Mouse (Mus musculus) CH12.LX (cell line): ENCODE data around the gene Man2a1. TPM values are rescaled to one million over a fixed set of nuclear protein-coding genes. Genes with fewer than 3 reads are reported as not detected.

Experiments
- DNase-seq: peaks from one replicate; pipeline ENCODE4 v3.0.0-alpha.2; 2013; ENCODE audit errors: extremely low read depth
- H3K27ac ChIP-seq: 2 replicates; pipeline ENCODE4 v1.5.1; 2012; ENCODE audit warnings: low read depth, mild to moderate bottlenecking, control low read depth, moderate library complexity; ENCODE audit not compliant: insufficient read depth
- H3K27me3 ChIP-seq: replicated peaks from 2 replicates; pipeline ENCODE3; 2012; ENCODE audit warnings: inconsistent platforms
- H3K36me3 ChIP-seq, 2 experiments: replicated peaks in 1 of 2; 2 replicates each; pipeline versions ENCODE3 to v1.6.1; 2012; ENCODE audit warnings: inconsistent platforms in 1 of 2, low read length in 1 of 2, mild to moderate bottlenecking in 1 of 2, mixed read lengths in 1 of 2, moderate library complexity in 1 of 2; ENCODE audit not compliant: control insufficient read depth in 1 of 2, insufficient read depth in 1 of 2
- H3K4me1 ChIP-seq, 2 experiments: 2 replicates each; pipeline ENCODE4 v1.6.1; 2012; ENCODE audit warnings: inconsistent platforms in 1 of 2, moderate library complexity in 1 of 2; ENCODE audit not compliant: insufficient read depth in 2 of 2, control insufficient read depth in 1 of 2
- H3K4me2 ChIP-seq: 2 replicates; pipeline ENCODE4 v1.6.1; 2012; ENCODE audit warnings: low read depth, mild to moderate bottlenecking, control low read depth; ENCODE audit not compliant: poor library complexity, insufficient read depth, severe bottlenecking
- H3K4me3 ChIP-seq, 3 experiments: fragments of 150-350 bp in 1 of 3; sonication (generic) in 1 of 3; replicated peaks in 1 of 3; 2 replicates each; pipeline versions ENCODE3 to v1.5.1; 2011 to 2012; ENCODE audit warnings: low read depth in 2 of 3, low read length in 2 of 3, mild to moderate bottlenecking in 2 of 3, moderate library complexity in 2 of 3, control low read depth in 1 of 3, improper control_type of control experiment in 1 of 3, inconsistent platforms in 1 of 3, mixed read lengths in 1 of 3; ENCODE audit not compliant: poor library complexity in 1 of 3
- H3K79me2 ChIP-seq: replicated peaks from 2 replicates; pipeline ENCODE4 v1.6.1; 2012; ENCODE audit warnings: mild to moderate bottlenecking, moderate library complexity; ENCODE audit not compliant: control insufficient read depth, poor library complexity, insufficient read depth, severe bottlenecking; ENCODE audit errors: extremely low read depth
- H3K9ac ChIP-seq: 2 replicates; pipeline ENCODE4 v1.6.1; 2012; ENCODE audit warnings: low read depth, mild to moderate bottlenecking, control low read depth, moderate library complexity; ENCODE audit not compliant: insufficient read depth
- H3K9me3 ChIP-seq: replicated peaks from 2 replicates; pipeline ENCODE3; 2012; ENCODE audit warnings: low read length, inconsistent platforms, mixed read lengths
- BHLHE40 ChIP-seq: IDR thresholded peaks from 2 replicates; pipeline ENCODE4 v1.6.1; 2011; ENCODE audit warnings: mild to moderate bottlenecking, low read depth, low read length, improper control_type of control experiment
- CHD1 ChIP-seq: IDR thresholded peaks from 2 replicates; pipeline ENCODE4 v1.6.1; 2012; ENCODE audit warnings: low read depth, low read length, improper control_type of control experiment, inconsistent platforms
- CTCF ChIP-seq, 2 experiments: IDR thresholded peaks in 1 of 2; conservative IDR thresholded peaks in 1 of 2; 2 replicates each; pipeline ENCODE4 v1.5.1; 2011 to 2012; ENCODE audit warnings: low read depth in 2 of 2, low read length in 2 of 2, improper control_type of control experiment in 1 of 2, inconsistent platforms in 1 of 2, mild to moderate bottlenecking in 1 of 2, moderate library complexity in 1 of 2
- ELF1 ChIP-seq: IDR thresholded peaks from 2 replicates; pipeline ENCODE4 v1.6.1; 2014; ENCODE audit warnings: low read depth, mild to moderate bottlenecking, inconsistent platforms, low read length, improper control_type of control experiment
- GABPA ChIP-seq: IDR thresholded peaks from 2 replicates; pipeline ENCODE4 v1.6.1; 2012; ENCODE audit warnings: low read depth, low read length, improper control_type of control experiment, inconsistent platforms; ENCODE audit not compliant: insufficient replicate concordance
- HCFC1 ChIP-seq: IDR thresholded peaks from 2 replicates; pipeline ENCODE4 v1.6.1; 2012; ENCODE audit warnings: low read depth, mild to moderate bottlenecking, inconsistent platforms, low read length, improper control_type of control experiment
- IRF4 ChIP-seq: IDR thresholded peaks from 2 replicates; pipeline ENCODE4 v1.6.1; 2014; ENCODE audit warnings: low read depth, mild to moderate bottlenecking, inconsistent platforms, low read length, improper control_type of control experiment
- JUND ChIP-seq: conservative IDR thresholded peaks from 2 replicates; pipeline ENCODE4 v1.6.1; 2011; ENCODE audit warnings: low read depth, low read length, improper control_type of control experiment
- MEF2A ChIP-seq: IDR thresholded peaks from 2 replicates; pipeline ENCODE4 v1.6.1; 2014; ENCODE audit warnings: low read depth, mild to moderate bottlenecking, inconsistent platforms, low read length, improper control_type of control experiment, borderline replicate concordance
- PAX5 ChIP-seq: IDR thresholded peaks from 2 replicates; pipeline ENCODE4 v1.6.1; 2012; ENCODE audit warnings: low read length, inconsistent platforms, mixed read lengths
- RAD21 ChIP-seq: IDR thresholded peaks from 2 replicates; pipeline ENCODE4 v1.6.1; 2011; ENCODE audit warnings: low read depth, mild to moderate bottlenecking, low read length, improper control_type of control experiment, moderate library complexity
- RCOR1 ChIP-seq: conservative IDR thresholded peaks from 2 replicates; pipeline ENCODE4 v1.6.1; 2012; ENCODE audit warnings: low read depth, mild to moderate bottlenecking, inconsistent platforms, low read length, improper control_type of control experiment
- TCF12 ChIP-seq: IDR thresholded peaks from 2 replicates; pipeline ENCODE4 v1.6.1; 2014; ENCODE audit warnings: low read depth, mild to moderate bottlenecking, inconsistent platforms, low read length, improper control_type of control experiment
- USF1 ChIP-seq: IDR thresholded peaks from 2 replicates; pipeline ENCODE4 v1.6.1; 2014; ENCODE audit warnings: low read depth, mild to moderate bottlenecking, inconsistent platforms, low read length, improper control_type of control experiment
- USF2 ChIP-seq: conservative IDR thresholded peaks from 2 replicates; pipeline ENCODE4 v1.6.1; 2011; ENCODE audit warnings: low read depth, low read length, improper control_type of control experiment
- dilution Hi-C: fragments of 300-500 bp; cut with MboI; formaldehyde crosslinking; loops from 2 replicates; pipeline ENCODE4 v1.14.3; 2020; ENCODE audit warnings: low sequenced_read_pairs; ENCODE audit not compliant: extremely low pct_unique_long_range_greater_than_20kb, extremely low pct_ligation_motif_present
- in situ Hi-C: fragments of 300-500 bp; cut with MboI; formaldehyde crosslinking; loops from 3 replicates; pipeline ENCODE4 v1.14.3; 2019; ENCODE audit warnings: low sequenced_read_pairs, low pct_ligation_motif_present, low pct_unique_long_range_greater_than_20kb, mixed read lengths
- polyA plus RNA-seq: library from polyadenylated mRNA; unstranded; fragments of >175 nt; gene quantifications from 2 replicates; pipeline ENCODE4 v1.2.1, GENCODE M21; 2012; ENCODE audit warnings: low read depth; ENCODE audit not compliant: insufficient read length
- total RNA-seq, 2 experiments: library from RNA; depleted of rRNA; stranded (reverse); fragments of 300-350 nt in 1 of 2; fragments of >200 nt in 1 of 2; gene quantifications; 2 replicates each; pipeline ENCODE4 v1.2.3; 2012 to 2014

Man2a1 gene
- total and polyA plus RNA-seq, 3 experiments, result 7.9 to 15.4 (median 11.9) TPM

GRCm38 (mm10) chr17:64558994-64559540 is 41.5 kb upstream of the Man2a1 start:
- Histone ChIP-seq H3K27me3 (no peaks in the 10 kb centered on the region), H3K4me2 (no peak overlapping the region), H3K4me3 (no peak overlapping the region), H3K79me2 (0 out of 2 replicates have a peak, but pooled peaks cover 2% of the 10 kb centered on the region), H3K36me3 (no peaks in the 10 kb centered on the region), H3K27ac (no peak overlapping the region), H3K9ac (no peak overlapping the region), H3K9me3 (no peaks in the 10 kb centered on the region), H3K4me1 (peaks cover 0 to 5% of the 10 kb centered on the region in 2 experiments; a peak in 2 of 4 replicates)
- no peak for TF ChIP-seq CTCF (conservative IDR thresholded peaks at IDR 0.05 in 1 of 2, IDR thresholded peaks at IDR 0.05 in 1 of 2; ENCODE audit: low read depth in 2 of 2, low read length in 2 of 2)
- dilution Hi-C loops (no loop called here), in situ Hi-C loops (no loop called here)
- no peak for DNase-seq

GRCm38 (mm10) chr17:64566435-64566834 is 34.1 kb upstream of the Man2a1 start:
- no peak for DNase-seq
- no peak overlapping the region for H3K4me2 ChIP-seq
- H3K9me3 ChIP-seq, result peaks cover 5% of the 10 kb centered on the region
- in situ Hi-C loops, result no loop called here
- no peaks in the 10 kb centered on the region for H3K79me2 ChIP-seq
- no peaks in the 10 kb centered on the region for H3K4me1 ChIP-seq
- no peak overlapping the region for H3K9ac ChIP-seq
- no peaks in the 10 kb centered on the region for H3K27me3 ChIP-seq
- dilution Hi-C loops, result no loop called here
- TF ChIP-seq USF2 (no peak), BHLHE40 (no peak), IRF4 (no peak), TCF12 (no peak), JUND (no peak), GABPA (no peak), CHD1 (no peak), HCFC1 (no peak), ELF1 (no peak), RAD21 (no peak), PAX5 (no peak), USF1 (no peak), MEF2A (no peak)
- no peaks in the 10 kb centered on the region for H3K36me3 ChIP-seq
- H3K27ac ChIP-seq, result no peak overlapping the region
- no peak overlapping the region for H3K4me3 ChIP-seq

- Histone ChIP-seq H3K9me3 (peaks cover 5% of the 10 kb centered on the region), H3K4me2 (no peak overlapping the region), H3K4me3 (no peak overlapping the region)
- no peak for TF ChIP-seq RCOR1
- no peak for TF ChIP-seq CTCF (conservative IDR thresholded peaks at IDR 0.05 in 1 of 2, IDR thresholded peaks at IDR 0.05 in 1 of 2; ENCODE audit: low read depth in 2 of 2, low read length in 2 of 2)
- TF ChIP-seq HCFC1, result no peak
- TF ChIP-seq, all 38 proteins: peak for 0
- no peak overlapping the region for H3K9ac ChIP-seq
- no peaks in the 10 kb centered on the region for H3K27me3 ChIP-seq
- dilution Hi-C loops, result no loop called here
- H3K36me3 ChIP-seq, result no peaks in the 10 kb centered on the region
- DNase-seq, result no peak
- in situ Hi-C loops, result no loop called here
- H3K79me2 ChIP-seq, result no peaks in the 10 kb centered on the region
- no peaks in the 10 kb centered on the region for H3K4me1 ChIP-seq
- H3K27ac ChIP-seq, result no peak overlapping the region
Observed at GRCm38 (mm10) chr17:64567546-64567945, 33.0 kb upstream of the Man2a1 start.
